Comparison of ENCODE assay signal across 8 mouse cellular contexts in the genomic region with DNA sequence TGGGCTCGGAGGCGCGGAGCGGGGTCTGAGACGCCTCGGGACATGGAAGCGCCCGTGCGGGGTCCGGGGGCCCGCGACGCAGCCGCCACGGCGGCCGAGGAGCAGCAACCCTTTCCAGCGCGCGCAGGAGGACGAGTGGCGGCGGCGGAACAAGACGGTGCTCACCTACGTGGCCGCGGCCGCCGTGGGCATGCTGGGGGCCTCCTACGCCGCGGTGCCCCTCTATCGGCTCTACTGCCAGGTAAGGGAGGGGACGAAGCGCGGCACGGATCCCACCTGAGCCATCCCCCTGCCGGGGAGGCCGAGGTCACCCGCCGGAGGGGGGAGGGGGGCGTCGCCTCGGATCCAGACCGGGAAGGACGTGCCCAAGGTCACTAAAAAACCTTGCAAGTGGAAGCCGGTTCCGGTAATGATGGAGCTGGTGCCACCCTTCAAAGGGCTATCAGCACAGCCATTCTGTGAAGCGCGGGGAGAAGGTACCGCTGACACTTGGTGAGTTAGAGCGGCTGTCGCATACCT. TPM values are rescaled to one million over a fixed set of nuclear protein-coding genes. Genes with fewer than 3 reads are reported as not detected.
DNase-seq lines count a peak whose midpoint lies in the region; ATAC-seq lines count a peak whose summit lies in the region.

No protein-coding gene starts in this region.

- peak overlapping the region; percentile 95 for H3K9ac ChIP-seq in embryonic facial prominence, embryonic 13.5 days
- H3K9ac ChIP-seq in hindbrain, embryonic 11.5 days (ENCODE audit: low read depth, low read length): peak overlapping the region; percentile 98
- peak overlapping the region; percentile 97 for H3K9ac ChIP-seq in limb, embryonic 12.5 days (replicated peaks)
- H3K9ac ChIP-seq in midbrain, embryonic 15.5 days: peak overlapping the region; percentile 94

- 1% methylated on average over 49 of the region's 54 CpGs for WGBS in embryonic facial prominence, embryonic 13.5 days
- WGBS in hindbrain, embryonic 11.5 days: under 1% methylated on average over 43 of the region's 54 CpGs
- under 1% methylated on average over 54 of the region's 54 CpGs for WGBS in limb, embryonic 12.5 days
- WGBS in midbrain, embryonic 15.5 days: 0% methylated on average over 52 of the region's 54 CpGs

- H3K9me3 ChIP-seq in embryonic facial prominence, embryonic 13.5 days: no peaks in the 10 kb centered on the region
- H3K9me3 ChIP-seq in hindbrain, embryonic 11.5 days (ENCODE audit: control insufficient read depth, low read length): no peaks in the 10 kb centered on the region
- no peaks in the 10 kb centered on the region for H3K9me3 ChIP-seq in limb, embryonic 12.5 days
- no peaks in the 10 kb centered on the region for H3K9me3 ChIP-seq in midbrain, embryonic 15.5 days

- H3K4me3 ChIP-seq in embryonic facial prominence, embryonic 13.5 days: peak overlapping the region; percentile 85
- peak overlapping the region; percentile 97 for H3K4me3 ChIP-seq in hindbrain, embryonic 11.5 days (ENCODE audit: low read depth, low read length)
- peak overlapping the region; percentile 92 for H3K4me3 ChIP-seq in limb, embryonic 12.5 days (replicated peaks)
- peak overlapping the region; percentile 82 for H3K4me3 ChIP-seq in midbrain, embryonic 15.5 days

- H3K27me3 ChIP-seq in embryonic facial prominence, embryonic 13.5 days: no peaks in the 10 kb centered on the region
- no peaks in the 10 kb centered on the region for H3K27me3 ChIP-seq in hindbrain, embryonic 11.5 days (ENCODE audit: control insufficient read depth, insufficient read depth, low read length)
- H3K27me3 ChIP-seq in limb, embryonic 12.5 days: no peaks in the 10 kb centered on the region
- H3K27me3 ChIP-seq in midbrain, embryonic 15.5 days (replicated peaks): no peaks in the 10 kb centered on the region

- peaks cover 19% of the 10 kb centered on the region for H3K4me1 ChIP-seq in embryonic facial prominence, embryonic 13.5 days
- 0 out of 2 replicates have a peak, but pooled peaks cover 2% of the 10 kb centered on the region for H3K4me1 ChIP-seq in hindbrain, embryonic 11.5 days (replicated peaks; ENCODE audit: control insufficient read depth, insufficient read depth, low read length)
- H3K4me1 ChIP-seq in limb, embryonic 12.5 days (replicated peaks): peaks cover 19% of the 10 kb centered on the region
- peaks cover 33% of the 10 kb centered on the region for H3K4me1 ChIP-seq in midbrain, embryonic 15.5 days

- DNase-seq in right cerebral cortex, postnatal 10 days (ENCODE audit: low spot score in 2 of 2): peak; percentile 54 to 56
- DNase-seq in right cerebral cortex, adult 18-20 months: no peak
- DNase-seq in adrenal gland, adult 2 months: peak; percentile 68
- DNase-seq in hindbrain, embryonic 11.5 days (ENCODE audit: low spot score): no peak
- DNase-seq in thymus, postnatal 36 days: no peak

- ATAC-seq in embryonic facial prominence, embryonic 13.5 days (ENCODE audit: insufficient number of reproducible peaks, insufficient read depth, low FRiP score, low TSS enrichment, low read depth): peak; percentile 67
- ATAC-seq in hindbrain, embryonic 11.5 days (ENCODE audit: low FRiP score): no peak; the same call in 1 of the 2 replicates
- ATAC-seq in limb, embryonic 12.5 days (ENCODE audit: insufficient number of reproducible peaks, insufficient read depth, low FRiP score, low TSS enrichment, low read depth): peak; percentile 66
- ATAC-seq in midbrain, embryonic 15.5 days (replicated peaks): peak; percentile 79

- peak overlapping the region; percentile 70 for H3K4me2 ChIP-seq in embryonic facial prominence, embryonic 13.5 days
- peak overlapping the region; percentile 52 for H3K4me2 ChIP-seq in hindbrain, embryonic 11.5 days (replicated peaks; ENCODE audit: low read depth, low read length)
- H3K4me2 ChIP-seq in limb, embryonic 12.5 days: peak overlapping the region; percentile 62
- peak overlapping the region; percentile 59 for H3K4me2 ChIP-seq in midbrain, embryonic 15.5 days

- H3K27ac ChIP-seq in embryonic facial prominence, embryonic 13.5 days: peak overlapping the region; percentile 97
- H3K27ac ChIP-seq in hindbrain, embryonic 11.5 days (ENCODE audit: low read depth, low read length): peak overlapping the region; percentile 88
- peak overlapping the region; percentile 96 for H3K27ac ChIP-seq in limb, embryonic 12.5 days
- peak overlapping the region; percentile 96 for H3K27ac ChIP-seq in midbrain, embryonic 15.5 days

- H3K36me3 ChIP-seq in embryonic facial prominence, embryonic 13.5 days: peaks cover 19% of the 10 kb centered on the region
- no peaks in the 10 kb centered on the region for H3K36me3 ChIP-seq in hindbrain, embryonic 11.5 days (ENCODE audit: control insufficient read depth, insufficient read depth, low read length)
- peaks cover 23% of the 10 kb centered on the region for H3K36me3 ChIP-seq in limb, embryonic 12.5 days
- no peaks in the 10 kb centered on the region; the same call in 1 of the 2 replicates for H3K36me3 ChIP-seq in midbrain, embryonic 15.5 days (replicated peaks)

RNA-seq across cellular contexts. Expression of a gene that starts 0.4 kb away (rescaled TPM):
- total RNA-seq in adrenal gland, adult 2 months (2021): 10 to 100 TPM; 14.7 to 19.2 TPM
- polyA plus RNA-seq in adrenal gland, adult 2 months (2012; rRNA removed): 23.9 and 30.4 TPM in 2 replicates
- 42.2 and 42.8 TPM in 2 replicates for polyA plus RNA-seq in embryonic facial prominence, embryonic 13.5 days (2015; fragmentation: Nextera tagmentation; extraction: Ambion mirVana)
- 26.1 and 26.7 TPM in 2 replicates for polyA plus RNA-seq in hindbrain, embryonic 11.5 days (2014; fragmentation: Nextera tagmentation; extraction: Ambion mirVana)
- 43.1 and 45.9 TPM in 2 replicates for polyA plus RNA-seq in limb, embryonic 12.5 days (2016; fragmentation: Nextera tagmentation; extraction: Ambion mirVana)
- 42.2 and 45.3 TPM in 2 replicates for polyA plus RNA-seq in midbrain, embryonic 15.5 days (2015; fragmentation: Nextera tagmentation; extraction: Ambion mirVana)

RNA-seq across cellular contexts. Expression of a gene that starts 0.5 kb away (rescaled TPM):
- total RNA-seq in adrenal gland, adult 2 months (2021): 10 to 100 TPM in 1 of 2 experiments, 1 to 10 TPM in 1; 8.4 to 12.0 TPM
- 1.7 and 2.0 TPM in 2 replicates for polyA plus RNA-seq in adrenal gland, adult 2 months (2012; rRNA removed)
- polyA plus RNA-seq in embryonic facial prominence, embryonic 13.5 days (2015; fragmentation: Nextera tagmentation; extraction: Ambion mirVana): 39.4 and 42.8 TPM in 2 replicates
- polyA plus RNA-seq in hindbrain, embryonic 11.5 days (2014; fragmentation: Nextera tagmentation; extraction: Ambion mirVana): 38.1 and 43.5 TPM in 2 replicates
- 39.1 and 43.5 TPM in 2 replicates for polyA plus RNA-seq in limb, embryonic 12.5 days (2016; fragmentation: Nextera tagmentation; extraction: Ambion mirVana)
- polyA plus RNA-seq in midbrain, embryonic 15.5 days (2015; fragmentation: Nextera tagmentation; extraction: Ambion mirVana): 21.0 and 21.4 TPM in 2 replicates

RNA-seq across cellular contexts. Expression of a gene that starts 49.8 kb away (rescaled TPM):
- 10 to 100 TPM; 43.6 to 57.7 TPM for total RNA-seq in adrenal gland, adult 2 months (2021)
- polyA plus RNA-seq in adrenal gland, adult 2 months (2012; rRNA removed): 3.8 and 7.8 TPM in 2 replicates
- polyA plus RNA-seq in embryonic facial prominence, embryonic 13.5 days (2015; fragmentation: Nextera tagmentation; extraction: Ambion mirVana): 33.4 and 39.2 TPM in 2 replicates
- polyA plus RNA-seq in hindbrain, embryonic 11.5 days (2014; fragmentation: Nextera tagmentation; extraction: Ambion mirVana): 17.8 and 21.4 TPM in 2 replicates
- 12.4 and 14.7 TPM in 2 replicates for polyA plus RNA-seq in limb, embryonic 12.5 days (2016; fragmentation: Nextera tagmentation; extraction: Ambion mirVana)
- polyA plus RNA-seq in midbrain, embryonic 15.5 days (2015; fragmentation: Nextera tagmentation; extraction: Ambion mirVana): 17.9 and 18.8 TPM in 2 replicates

Comparison
In these comparisons a context has a peak if more than half of its experiments do, and no peak if none do; other contexts are left out.
1. DNase-seq: peak in right cerebral cortex, postnatal 10 days (2 of 2) and adrenal gland, adult 2 months (single experiment); none in right cerebral cortex, adult 18-20 months (single experiment), hindbrain, embryonic 11.5 days (single experiment) and thymus, postnatal 36 days (0 of 2).
2. Peak in every context shown above with its lines, with median percentiles within 50 percentile points of each other: H3K27ac ChIP-seq, H3K4me2 ChIP-seq, H3K4me3 ChIP-seq and H3K9ac ChIP-seq.